Mouse (Mus musculus) stomach, embryonic 15.5 days (tissue): Measurements from ENCODE around the gene Syt16. TPM values are rescaled to one million over a fixed set of nuclear protein-coding genes. Genes with fewer than 3 reads are reported as not detected.
A peak's percentile ranks its signal among the peaks of the same experiment; 100 is the strongest.

ENCODE experiments used
- ATAC-seq: fragments of 200-750 bp; cut with Nextera tagmentation; 2 replicates; pipeline ENCODE4 v1.8.0; 2017; ENCODE audit warnings: low read depth, moderate number of reproducible peaks, moderate TSS enrichment; ENCODE audit not compliant: insufficient read depth, low FRiP score
- H3K27ac ChIP-seq: fragments of 300-500 bp; sonication (generic); 2 replicates; pipeline ENCODE4 v1.5.1; 2015; ENCODE audit warnings: mild to moderate bottlenecking, inconsistent platforms
- H3K27me3 ChIP-seq: fragments of 300-500 bp; sonication (generic); replicated peaks from 2 replicates; pipeline ENCODE4 v1.6.1; 2015; ENCODE audit warnings: inconsistent platforms
- H3K36me3 ChIP-seq: fragments of 300-500 bp; sonication (generic); 2 replicates; pipeline ENCODE4 v1.6.1; 2015; ENCODE audit warnings: inconsistent platforms
- H3K4me1 ChIP-seq: fragments of 300-500 bp; sonication (generic); 2 replicates; pipeline ENCODE4 v1.6.1; 2015; ENCODE audit warnings: inconsistent platforms
- H3K4me2 ChIP-seq: fragments of 300-500 bp; sonication (generic); 2 replicates; pipeline ENCODE4 v1.6.1; 2015; ENCODE audit warnings: mild to moderate bottlenecking, inconsistent platforms
- H3K4me3 ChIP-seq: fragments of 300-500 bp; sonication (generic); replicated peaks from 2 replicates; pipeline ENCODE4 v1.5.1; 2015; ENCODE audit warnings: inconsistent platforms
- H3K9ac ChIP-seq: fragments of 300-500 bp; sonication (generic); 2 replicates; pipeline ENCODE4 v1.6.1; 2015; ENCODE audit warnings: inconsistent platforms
- H3K9me3 ChIP-seq: fragments of 300-500 bp; sonication (generic); 2 replicates; pipeline ENCODE4 v1.6.1; 2016; ENCODE audit warnings: inconsistent platforms
- WGBS: fragments of 180-500 bp; shearing (Covaris S2); methylation state at CpG from one replicate; pipeline ENCODE4 v1.1.7; 2015; 5-methylcytosine and 5-hydroxymethylcytosine counted together
- polyA plus RNA-seq: library from polyadenylated mRNA; unstranded; fragments of >200 nt; fragmentation: Nextera tagmentation; extraction: Ambion mirVana; gene quantifications from 2 replicates; pipeline ENCODE4 v1.2.1, GENCODE M21; 2015

The Syt16 gene
- polyA plus RNA-seq, 1 experiment from 2014 or later, result 2.4 TPM

DNA sequence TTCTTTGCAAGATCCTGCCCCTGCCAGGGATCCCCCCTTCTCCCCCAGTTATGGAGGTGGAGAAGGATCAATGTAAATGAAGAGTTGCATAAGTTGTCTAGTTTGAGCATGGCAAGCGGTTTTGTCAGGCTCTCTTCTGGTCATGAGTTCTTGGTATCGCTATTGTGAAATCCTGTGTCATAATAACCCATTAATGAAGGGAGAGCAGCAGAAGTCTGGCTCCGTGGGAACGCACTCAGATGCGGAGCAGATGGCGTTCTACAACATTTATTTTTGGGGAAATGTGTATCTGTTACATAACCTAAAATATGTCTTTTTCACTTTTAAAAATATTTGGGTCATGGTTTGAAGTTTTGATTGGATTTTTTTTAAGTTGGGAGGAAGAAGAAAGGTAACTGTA lies 304.1 kb downstream of the Syt16 start:
- no peak overlapping the region for H3K4me3 ChIP-seq
- no peaks in the 10 kb centered on the region for H3K9me3 ChIP-seq
- H3K27ac ChIP-seq, result no peak overlapping the region
- no peak overlapping the region for H3K9ac ChIP-seq
- ATAC-seq, result no peak
- H3K36me3 ChIP-seq, result no peaks in the 10 kb centered on the region
- no peaks in the 10 kb centered on the region for H3K4me1 ChIP-seq
- H3K4me2 ChIP-seq, result no peak overlapping the region
- no peaks in the 10 kb centered on the region for H3K27me3 ChIP-seq
- WGBS, result 71% methylated on average over 6 of the region's 6 CpGs

DNA sequence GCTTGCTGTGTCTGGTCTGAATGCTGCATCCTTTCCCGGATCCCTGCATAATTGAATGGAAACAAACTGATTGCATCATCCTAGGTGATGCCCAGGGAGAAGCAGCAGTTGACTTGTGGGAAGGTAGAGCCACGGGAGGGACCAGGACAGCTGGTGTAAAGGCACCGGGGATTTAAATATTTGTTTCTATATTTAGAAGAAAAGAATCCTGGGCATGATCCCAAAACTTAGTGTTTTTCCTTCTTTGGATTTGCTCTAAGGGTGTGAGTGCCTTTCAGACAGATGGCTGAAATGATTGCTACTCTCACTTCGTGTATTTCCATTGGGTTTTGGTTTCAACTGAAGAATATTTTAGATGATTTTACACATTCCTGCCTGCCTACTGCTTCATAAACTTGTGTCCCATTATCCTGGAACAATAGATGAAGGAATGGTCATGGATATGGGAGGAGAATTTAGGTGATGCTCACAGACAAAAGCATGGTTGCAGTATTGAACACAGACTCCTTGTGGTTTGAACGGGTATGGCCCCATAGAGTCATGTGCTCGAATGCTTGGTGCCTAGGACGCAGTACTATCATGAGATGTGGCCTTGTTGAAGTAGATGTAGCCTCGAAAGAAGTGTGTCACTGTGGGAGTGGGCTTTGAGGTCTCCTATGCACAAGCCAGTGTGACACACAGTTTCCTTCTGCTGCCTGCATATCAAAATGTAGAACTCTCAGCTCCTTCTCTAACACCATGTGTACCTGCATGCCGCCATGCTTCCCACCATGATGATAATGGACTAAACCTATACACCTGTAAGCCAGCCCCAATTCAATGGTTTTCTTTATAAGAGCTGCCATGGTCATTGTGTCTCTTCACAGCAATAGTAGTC lies 306.2 kb downstream of the Syt16 start:
- Histone ChIP-seq H3K36me3 (no peaks in the 10 kb centered on the region), H3K27me3 (no peaks in the 10 kb centered on the region), H3K27ac (no peak overlapping the region), H3K9me3 (no peaks in the 10 kb centered on the region), H3K4me1 (no peaks in the 10 kb centered on the region), H3K4me3 (no peak overlapping the region), H3K4me2 (no peak overlapping the region), H3K9ac (no peak overlapping the region)
- 68% methylated on average over 9 of the region's 9 CpGs for whole genome bisulfite sequencing
- ATAC-seq, result no peak

GRCm38 (mm10) chr12:74312611-74313010 lies 315.1 kb downstream of the Syt16 start:
- Histone ChIP-seq H3K27me3 (no peaks in the 10 kb centered on the region), H3K4me3 (no peak overlapping the region), H3K9me3 (no peaks in the 10 kb centered on the region), H3K4me1 (no peaks in the 10 kb centered on the region), H3K9ac (no peak overlapping the region), H3K27ac (no peak overlapping the region), H3K36me3 (no peaks in the 10 kb centered on the region), H3K4me2 (no peak overlapping the region)
- ATAC-seq, result no peak
- 83% methylated on average over 3 of the region's 3 CpGs for WGBS

DNA sequence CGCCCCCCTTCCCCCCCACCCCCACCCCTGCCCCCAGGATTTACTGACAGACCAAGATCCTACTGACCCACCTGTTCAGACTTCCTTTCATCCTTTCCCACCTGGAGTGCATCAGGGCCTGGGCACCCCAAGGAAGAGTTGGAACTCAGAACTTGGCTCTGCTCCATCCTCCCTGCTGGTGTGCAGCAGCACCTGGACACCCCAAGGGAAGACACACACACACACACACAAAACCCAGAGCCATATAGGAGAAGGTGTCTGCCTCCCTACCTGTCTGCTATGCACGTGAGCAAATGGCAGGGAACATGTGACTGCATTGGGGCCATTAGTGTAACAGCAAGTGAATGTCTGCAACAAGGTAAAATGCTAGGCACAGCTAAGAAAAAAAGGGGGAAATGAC lies 317.8 kb downstream of the Syt16 start:
- no peak overlapping the region for H3K9ac ChIP-seq
- no peak for ATAC-seq
- no peaks in the 10 kb centered on the region for H3K4me1 ChIP-seq
- WGBS, result 40% methylated on average over 2 of the region's 2 CpGs
- H3K27me3 ChIP-seq, result no peaks in the 10 kb centered on the region
- no peak overlapping the region for H3K27ac ChIP-seq
- no peaks in the 10 kb centered on the region for H3K9me3 ChIP-seq
- H3K36me3 ChIP-seq, result no peaks in the 10 kb centered on the region
- no peak overlapping the region for H3K4me3 ChIP-seq
- no peak overlapping the region for H3K4me2 ChIP-seq

DNA sequence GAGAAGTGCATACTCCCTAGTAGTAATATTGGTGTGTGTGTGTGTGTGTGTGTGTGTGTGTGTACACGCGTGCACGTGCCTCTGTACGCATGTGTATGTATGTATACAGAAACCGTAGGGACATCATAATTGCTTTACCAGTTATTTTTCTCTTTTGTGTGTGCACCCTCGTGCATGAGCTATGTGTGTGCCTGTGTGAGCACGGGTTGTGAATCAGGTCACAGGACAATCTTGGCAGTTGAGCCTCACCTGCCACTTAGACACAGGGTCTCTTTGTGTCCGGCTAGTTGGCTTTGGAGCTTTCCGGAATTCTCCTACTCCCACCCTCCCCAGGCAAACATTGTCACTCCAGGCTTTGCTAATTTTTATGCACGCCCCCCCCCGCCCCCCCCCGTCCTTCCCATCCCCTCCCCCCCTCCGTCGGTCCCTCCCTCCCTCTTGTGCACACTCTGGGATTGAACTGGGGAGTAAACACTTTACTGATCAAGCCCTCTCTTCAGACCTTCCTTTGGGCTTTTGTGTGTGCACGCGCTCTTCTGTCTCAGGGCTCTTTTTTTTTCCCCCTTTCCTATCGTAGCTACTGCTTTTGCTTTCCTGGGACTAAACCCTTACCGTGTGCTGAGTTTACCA lies 319.0 kb downstream of the Syt16 start, which contains the start of gene Gm11042:
TSS of gene Gm11042 (minus strand) at position 51 of the 630 bp plus-strand sequence.
- H3K4me3 ChIP-seq, result peak within 1 kb of the TSS; percentile 45
- H3K27ac ChIP-seq, result peak within 1 kb of the TSS; percentile 22; the same call in 1 of the 2 replicates
- no peaks in the 10 kb centered on the region for H3K27me3 ChIP-seq
- H3K36me3 ChIP-seq, result no peaks in the 10 kb centered on the region
- ATAC-seq, result 0 out of 2 replicates have a peak, but pooled peaks have one; percentile 20
- H3K9ac ChIP-seq, result no peak within 1 kb of the TSS; the same call in 1 of the 2 replicates
- H3K9me3 ChIP-seq, result no peaks in the 10 kb centered on the region
- peak within 1 kb of the TSS; percentile 56 for H3K4me2 ChIP-seq
- 31% methylated on average over 15 of the region's 18 CpGs for WGBS
- no peaks in the 10 kb centered on the region for H3K4me1 ChIP-seq

DNA sequence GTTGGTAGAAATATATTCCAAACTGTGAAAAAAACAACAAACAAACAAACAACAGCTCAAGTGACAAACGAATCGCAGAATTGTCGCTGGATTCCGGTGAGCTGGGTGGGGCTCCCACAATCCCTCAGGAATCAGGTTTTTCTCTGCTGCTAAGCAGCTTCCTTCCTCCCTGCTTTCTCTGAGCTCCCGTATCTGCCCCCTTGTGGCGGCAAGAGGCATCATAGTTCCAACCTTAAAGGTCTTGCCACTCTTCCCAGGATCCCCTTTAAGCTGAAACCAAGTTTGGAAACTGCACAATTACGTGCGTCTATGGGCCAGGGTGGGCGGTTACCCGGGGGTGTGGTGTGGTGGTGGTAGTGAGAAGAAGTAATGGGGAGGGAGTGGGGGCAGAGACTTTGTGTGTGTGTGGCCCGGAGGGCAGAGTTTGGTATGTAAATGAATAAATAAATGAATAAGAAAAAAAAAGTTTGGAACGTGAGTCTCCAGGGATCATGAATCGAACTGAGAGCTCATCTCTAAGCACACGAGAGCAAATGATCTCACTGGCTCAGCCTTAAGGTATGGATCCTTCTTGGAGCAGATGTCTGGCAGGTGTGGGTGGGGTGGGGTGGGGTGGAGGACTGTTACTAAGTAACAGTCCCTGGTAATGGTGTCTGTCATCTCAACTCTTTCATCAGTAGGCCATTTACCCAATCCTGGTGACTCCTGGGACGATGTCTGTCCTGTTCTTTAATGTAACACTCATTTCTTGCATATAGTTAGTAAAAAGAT lies 319.7 kb downstream of the Syt16 start:
- no peak overlapping the region; the same call in 1 of the 2 replicates for H3K9ac ChIP-seq
- H3K4me3 ChIP-seq, result peak overlapping the region; percentile 45
- peak overlapping the region; percentile 22; the same call in 1 of the 2 replicates for H3K27ac ChIP-seq
- H3K4me2 ChIP-seq, result peak overlapping the region; percentile 56
- no peaks in the 10 kb centered on the region for H3K9me3 ChIP-seq
- H3K4me1 ChIP-seq, result no peaks in the 10 kb centered on the region
- ATAC-seq, result peak; percentile 81
- H3K27me3 ChIP-seq, result no peaks in the 10 kb centered on the region
- no peaks in the 10 kb centered on the region for H3K36me3 ChIP-seq
- 12% methylated on average over 15 of the region's 15 CpGs for WGBS

- Histone ChIP-seq H3K27me3 (no peaks in the 10 kb centered on the region), H3K4me2 (no peak overlapping the region), H3K9ac (no peak overlapping the region), H3K36me3 (no peaks in the 10 kb centered on the region), H3K4me1 (no peaks in the 10 kb centered on the region), H3K27ac (no peak overlapping the region), H3K9me3 (no peaks in the 10 kb centered on the region), H3K4me3 (no peak overlapping the region)
- WGBS, result 12% methylated on average over 10 of the region's 10 CpGs
- ATAC-seq, result no peak
Observed at GRCm38 (mm10) chr12:74320318-74320717, 322.9 kb downstream of the Syt16 start.

DNA sequence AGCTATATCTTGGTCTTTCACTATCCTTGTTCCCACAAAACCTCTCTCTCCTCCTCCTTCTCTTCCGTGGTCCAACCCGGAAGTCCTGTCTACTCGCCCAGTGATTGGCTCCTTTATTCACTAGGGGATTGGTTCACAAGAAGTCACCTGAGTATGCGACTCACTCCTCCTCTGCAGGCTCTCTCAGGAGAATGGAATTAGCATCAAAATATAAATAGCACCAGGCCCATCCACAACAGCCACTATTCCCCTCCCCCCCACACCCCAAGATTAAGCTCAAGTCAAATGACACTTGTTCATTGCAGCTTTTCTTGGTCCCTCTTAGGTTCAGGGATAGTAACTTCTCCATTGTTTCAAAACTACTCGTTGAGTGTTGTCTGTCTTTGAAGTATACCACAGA lies 324.5 kb downstream of the Syt16 start:
- no peaks in the 10 kb centered on the region for H3K27me3 ChIP-seq
- ATAC-seq, result no peak
- no peaks in the 10 kb centered on the region for H3K36me3 ChIP-seq
- no peak overlapping the region for H3K27ac ChIP-seq
- H3K4me1 ChIP-seq, result no peaks in the 10 kb centered on the region
- 84% methylated on average over 5 of the region's 5 CpGs for WGBS
- no peak overlapping the region for H3K9ac ChIP-seq
- H3K4me3 ChIP-seq, result no peak overlapping the region
- no peak overlapping the region for H3K4me2 ChIP-seq
- no peaks in the 10 kb centered on the region for H3K9me3 ChIP-seq

Other genes with a start within 250 kb of the Syt16 start
- 65.3 and 67.4 TPM in 2 replicates for gene Hif1a, start 96.3 kb upstream of the Syt16 start, polyA plus RNA-seq
- 11.0 and 11.2 TPM in 2 replicates for gene Gm49321, start 60.0 kb upstream of the Syt16 start, polyA plus RNA-seq
- 16.5 and 16.7 TPM in 2 replicates for gene Snapc1, start 33.2 kb upstream of the Syt16 start, polyA plus RNA-seq